Mouse (Mus musculus): ENCODE data around the gene Tmem175.

Gene Tmem175

DNA sequence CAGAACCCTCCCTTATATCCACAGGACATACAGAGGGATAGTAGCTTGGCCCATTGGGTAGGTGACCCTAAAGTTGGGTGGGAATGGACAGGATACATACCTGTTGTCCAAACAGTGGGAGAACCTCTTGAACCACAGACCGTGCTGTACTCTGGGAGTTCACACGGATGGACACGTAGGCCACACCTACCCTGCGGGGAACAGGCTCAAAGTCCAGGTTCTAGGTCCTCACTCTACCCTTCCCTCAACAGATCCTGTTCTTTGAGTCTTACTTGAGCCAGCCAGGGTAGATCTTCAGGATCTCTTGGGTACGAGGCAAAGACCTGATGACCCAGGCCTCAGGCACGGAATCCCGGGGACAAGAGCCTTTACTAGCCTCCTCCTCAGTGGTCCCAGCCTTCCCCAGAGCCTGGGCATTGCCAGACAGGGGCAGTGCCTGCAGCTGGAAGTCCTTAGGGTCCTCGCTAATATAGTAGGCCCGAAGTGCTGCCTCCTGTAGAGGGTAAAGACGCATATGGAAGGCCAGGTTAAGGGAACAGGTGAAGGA lies 24.9 kb downstream of the Tmem175 start:
- in situ Hi-C loops (cut with MseI, MboI), result no loop called here

DNA sequence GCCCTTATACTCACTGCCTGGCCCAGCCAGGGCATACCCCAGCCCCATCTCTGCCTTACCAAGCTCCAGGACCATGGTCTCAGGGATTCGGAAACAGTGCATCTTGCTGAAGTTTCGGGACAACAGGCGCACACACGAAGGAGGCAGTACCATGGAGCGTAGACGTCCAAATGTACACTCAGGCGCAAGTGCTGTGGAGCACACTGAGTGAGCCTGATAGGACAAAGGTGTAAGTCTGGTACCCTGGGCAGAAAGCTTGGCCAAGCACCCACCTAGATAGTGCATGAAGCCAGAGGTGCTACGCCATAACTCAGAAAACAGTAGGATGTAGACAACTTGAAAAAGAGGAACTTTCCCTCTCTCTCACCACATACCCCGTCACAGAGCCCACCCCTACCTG lies 25.8 kb downstream of the Tmem175 start:
- in situ Hi-C loops (cut with MseI, MboI), result no loop called here

DNA sequence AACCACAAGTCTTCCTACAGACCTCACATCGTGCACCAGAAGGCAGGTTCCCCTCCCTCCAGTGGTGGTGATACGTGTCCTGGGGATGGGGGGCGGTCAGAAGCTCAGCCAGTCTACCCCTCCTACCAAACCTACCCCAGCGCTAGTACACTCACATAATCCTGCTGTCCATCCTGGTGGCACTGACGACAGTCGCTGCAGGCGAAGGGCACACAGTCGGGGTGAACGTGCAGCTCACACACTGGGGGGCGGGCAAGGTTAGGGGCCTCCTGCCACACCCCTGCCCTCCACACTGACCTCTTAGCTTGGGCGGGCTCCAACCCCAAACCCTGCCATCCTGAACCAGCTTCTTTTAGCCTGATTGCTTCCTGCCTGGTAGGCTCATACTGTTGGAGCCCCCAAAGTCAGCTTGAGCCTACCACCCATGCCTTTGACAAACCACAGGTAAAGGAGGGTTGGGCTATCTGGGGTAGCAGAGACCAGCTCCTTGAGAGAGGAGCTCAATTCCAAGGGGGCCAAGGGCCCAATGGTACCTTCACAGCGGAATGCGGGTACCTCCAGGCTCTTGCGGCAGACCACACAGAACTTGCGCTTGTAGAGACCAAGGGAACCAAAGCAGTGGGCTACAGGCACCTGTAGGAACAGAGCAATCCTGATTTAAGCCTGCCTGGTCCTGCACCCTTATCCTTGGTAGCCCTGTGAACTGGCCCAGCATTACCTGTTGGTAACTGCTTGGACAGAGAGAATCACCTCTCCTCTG lies 26.5 kb downstream of the Tmem175 start:
- in situ Hi-C loops (cut with MseI, MboI), result no loop called here

DNA sequence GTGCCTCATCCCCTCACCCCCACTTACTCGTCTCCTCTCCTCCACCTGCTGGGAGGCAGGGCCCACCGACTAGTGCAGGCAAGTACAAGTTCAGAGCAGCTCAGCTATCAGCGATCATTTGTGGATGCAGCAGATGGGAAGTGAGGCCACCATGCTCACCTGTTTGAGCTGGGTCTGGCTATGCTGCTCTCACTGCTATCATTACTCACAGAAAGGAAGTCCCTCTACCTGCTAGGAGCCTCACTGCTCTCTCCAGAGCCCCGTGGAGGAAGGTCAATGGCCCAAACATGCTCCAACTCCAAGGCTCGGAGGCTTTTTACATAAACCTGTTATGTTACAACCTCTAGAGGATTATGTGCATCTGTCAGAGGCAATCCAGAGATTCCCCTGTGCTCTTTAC lies 27.8 kb downstream of the Tmem175 start:
- in situ Hi-C loops (cut with MseI, MboI), result no loop called here

DNA sequence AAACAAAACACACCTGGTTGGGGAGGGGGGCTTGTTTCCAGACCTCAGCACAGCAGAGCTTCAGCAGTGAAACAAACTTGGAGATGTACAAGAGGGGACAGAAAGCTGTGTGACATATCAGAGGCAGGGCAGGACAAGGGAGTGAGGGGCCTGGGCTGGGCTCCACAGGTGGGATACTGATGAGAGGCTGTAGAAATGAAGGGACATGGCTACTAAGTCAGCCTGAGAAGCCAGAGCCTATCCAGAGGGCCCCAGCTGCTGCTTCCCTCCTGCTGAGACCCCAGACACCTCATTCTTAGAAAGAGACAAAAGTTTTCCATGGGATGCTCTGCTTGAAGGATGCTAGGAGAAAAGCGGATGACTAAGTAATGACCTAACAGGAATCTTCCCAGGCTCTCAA lies 29.0 kb downstream of the Tmem175 start:
- in situ Hi-C loops (cut with MseI, MboI), result no loop called here

DNA sequence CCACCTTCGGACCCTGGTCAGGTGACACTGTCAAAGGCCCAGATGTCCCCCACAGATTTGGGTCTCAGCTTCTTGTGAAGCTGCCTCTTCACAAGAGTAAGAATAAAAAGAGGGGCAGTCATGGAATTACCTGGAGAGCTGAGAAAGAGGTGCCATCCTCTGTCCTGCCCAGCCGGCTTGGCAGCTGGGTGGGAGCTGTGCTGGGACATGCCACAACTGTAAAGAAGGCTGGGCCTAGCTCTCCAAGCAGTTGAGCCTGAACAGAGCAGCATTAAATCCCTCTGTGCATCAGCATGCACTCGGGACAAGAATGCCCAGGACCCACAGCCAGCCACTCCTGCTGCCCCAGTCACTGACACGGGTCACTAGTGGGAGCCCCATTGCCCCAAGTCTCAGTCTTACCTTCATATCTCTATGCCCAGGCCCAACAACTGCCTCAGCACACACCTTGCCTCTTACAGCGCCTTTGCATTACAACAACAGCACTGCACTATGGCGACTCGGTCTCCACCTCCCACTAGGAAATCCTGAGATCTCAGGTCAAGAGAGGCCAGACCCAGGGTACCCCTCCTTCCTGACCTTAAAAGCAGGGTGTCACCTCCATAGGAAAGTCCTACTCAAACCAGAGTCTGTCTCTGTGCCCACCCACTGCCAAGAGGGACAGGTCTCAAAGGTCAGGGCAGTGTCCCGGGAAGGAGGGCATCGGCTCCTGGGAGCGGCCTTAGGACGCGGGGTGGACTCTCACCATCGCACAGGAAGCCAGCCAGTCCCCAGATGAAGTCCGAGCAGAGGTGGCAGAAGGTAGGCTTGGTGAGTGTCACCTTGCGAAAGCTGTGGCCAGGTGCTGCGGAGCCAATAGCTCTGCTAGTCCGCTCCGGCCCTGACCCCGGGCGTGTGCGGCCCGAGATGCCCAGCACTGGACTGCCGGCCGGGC lies 30.4 kb downstream of the Tmem175 start, which contains the start of gene Idua:
Idua (plus strand) TSS at position 634 of the 934 bp plus-strand sequence.
- in situ Hi-C loops (cut with MseI, MboI), result no loop called here

DNA sequence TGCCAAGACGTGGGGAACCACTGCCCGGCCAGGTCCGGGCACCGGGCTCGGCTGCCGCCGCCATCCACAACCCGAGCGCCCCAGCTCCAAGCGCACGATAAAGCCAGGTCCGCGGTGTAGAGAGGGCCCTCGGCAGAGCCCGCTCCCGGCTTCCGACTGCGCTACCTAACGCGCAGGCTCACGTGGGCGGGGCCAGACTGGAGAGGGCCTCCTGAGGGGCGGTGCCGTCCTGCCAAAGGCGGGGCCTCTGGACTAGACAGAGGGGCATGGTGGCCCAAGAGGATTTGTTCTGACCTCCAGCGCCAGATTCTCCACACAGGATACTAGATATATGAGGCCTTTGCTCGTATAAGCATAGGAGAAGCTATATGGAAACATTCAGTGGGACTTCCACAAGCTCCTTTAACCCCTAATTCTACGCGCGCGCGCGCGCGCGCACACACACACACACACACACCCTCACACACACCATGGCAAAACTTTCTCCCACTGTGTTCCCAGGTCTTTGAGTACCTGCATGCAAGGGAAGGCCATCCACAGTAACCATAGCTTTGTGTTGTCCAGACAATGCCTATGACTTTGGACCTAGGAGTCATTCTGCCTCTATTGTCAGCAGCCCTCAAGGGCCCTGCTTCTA lies 31.2 kb downstream of the Tmem175 start:
- in situ Hi-C loops (cut with MseI, MboI), result no loop called here

DNA sequence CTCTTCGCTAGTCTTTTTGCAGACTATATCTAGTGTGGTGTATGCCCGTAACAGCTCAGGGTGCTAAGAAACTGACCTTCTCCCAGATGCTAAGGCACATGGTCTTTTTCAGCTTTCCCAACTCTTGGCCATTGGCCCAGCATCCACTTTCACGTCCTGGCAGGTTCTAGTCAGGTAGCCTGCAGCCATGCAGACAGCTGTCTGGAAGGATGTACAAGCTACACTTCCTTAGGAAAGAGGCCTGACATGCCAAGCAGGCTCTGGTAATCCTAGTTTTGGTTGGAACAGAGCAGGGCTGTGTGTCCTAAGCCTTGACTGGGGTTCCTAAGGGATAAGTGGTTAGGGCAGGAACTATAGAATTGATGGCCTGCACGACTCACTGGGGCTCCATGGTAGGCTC lies 33.2 kb downstream of the Tmem175 start:
- in situ Hi-C loops (cut with MseI, MboI), result no loop called here

DNA sequence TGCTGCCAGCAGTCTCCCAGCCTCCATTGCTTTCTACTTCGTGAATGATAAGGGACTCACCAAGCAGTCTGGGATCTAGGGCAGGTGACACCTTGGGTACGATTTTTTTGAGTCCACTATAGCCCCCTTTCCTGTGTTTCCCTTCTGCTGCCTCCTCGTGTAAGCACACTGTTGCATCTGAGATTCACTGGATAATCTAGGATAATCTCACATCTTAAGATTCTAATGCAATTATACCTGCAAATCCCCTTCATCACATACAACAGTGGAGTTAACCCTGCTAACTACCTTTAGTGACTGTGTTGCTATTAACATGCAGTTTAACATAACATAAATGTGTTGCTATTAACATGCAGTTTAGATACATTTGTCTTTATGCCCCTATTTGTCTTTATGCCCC lies 35.5 kb downstream of the Tmem175 start:
- in situ Hi-C loops (cut with MseI, MboI), result no loop called here

DNA sequence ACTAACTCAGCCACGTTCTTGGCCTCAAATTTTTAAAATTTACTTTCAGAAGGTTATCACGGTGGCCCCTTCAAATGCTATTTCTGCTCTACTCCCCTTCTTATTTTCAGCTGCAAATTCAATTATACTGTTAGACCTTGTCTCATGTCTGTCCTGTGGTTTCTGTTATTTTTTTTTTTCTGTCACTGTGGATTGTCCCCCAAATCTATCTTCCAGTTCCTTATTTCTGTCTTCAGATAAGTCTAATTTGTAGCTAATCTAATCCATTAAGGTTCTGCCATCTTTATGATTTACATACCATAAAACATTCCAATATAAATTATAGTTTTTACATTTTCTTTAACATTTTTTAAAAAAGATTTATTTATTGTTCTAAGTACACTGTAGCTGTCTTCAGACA lies 37.8 kb downstream of the Tmem175 start:
- in situ Hi-C loops (cut with MseI, MboI), result no loop called here

DNA sequence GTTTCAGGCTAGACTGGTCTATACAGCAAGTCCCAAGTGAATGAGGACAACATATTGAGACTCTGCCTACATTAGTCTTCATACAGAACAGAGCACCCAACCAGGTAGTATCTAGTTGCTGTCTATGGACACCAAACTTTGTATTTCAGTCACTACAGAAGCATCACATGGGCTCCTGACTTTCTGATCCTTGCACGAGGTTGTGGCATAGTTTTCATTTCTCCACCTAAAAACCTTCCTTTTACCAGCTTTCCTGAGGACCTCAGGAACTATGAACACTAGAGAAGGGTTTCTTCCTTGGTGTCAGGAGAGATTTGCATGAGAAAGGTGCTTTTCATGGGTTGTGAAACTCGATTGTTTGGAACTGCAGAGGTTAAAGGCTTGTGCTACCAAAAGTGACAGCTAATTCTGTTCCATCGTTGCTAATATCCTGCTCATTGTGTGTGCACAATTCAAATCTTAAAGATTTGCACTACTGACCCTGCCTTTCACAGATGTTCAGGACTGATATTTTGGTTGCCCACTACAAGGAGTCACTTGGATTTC lies 38.9 kb downstream of the Tmem175 start:
- in situ Hi-C loops (cut with MseI, MboI), result no loop called here

DNA sequence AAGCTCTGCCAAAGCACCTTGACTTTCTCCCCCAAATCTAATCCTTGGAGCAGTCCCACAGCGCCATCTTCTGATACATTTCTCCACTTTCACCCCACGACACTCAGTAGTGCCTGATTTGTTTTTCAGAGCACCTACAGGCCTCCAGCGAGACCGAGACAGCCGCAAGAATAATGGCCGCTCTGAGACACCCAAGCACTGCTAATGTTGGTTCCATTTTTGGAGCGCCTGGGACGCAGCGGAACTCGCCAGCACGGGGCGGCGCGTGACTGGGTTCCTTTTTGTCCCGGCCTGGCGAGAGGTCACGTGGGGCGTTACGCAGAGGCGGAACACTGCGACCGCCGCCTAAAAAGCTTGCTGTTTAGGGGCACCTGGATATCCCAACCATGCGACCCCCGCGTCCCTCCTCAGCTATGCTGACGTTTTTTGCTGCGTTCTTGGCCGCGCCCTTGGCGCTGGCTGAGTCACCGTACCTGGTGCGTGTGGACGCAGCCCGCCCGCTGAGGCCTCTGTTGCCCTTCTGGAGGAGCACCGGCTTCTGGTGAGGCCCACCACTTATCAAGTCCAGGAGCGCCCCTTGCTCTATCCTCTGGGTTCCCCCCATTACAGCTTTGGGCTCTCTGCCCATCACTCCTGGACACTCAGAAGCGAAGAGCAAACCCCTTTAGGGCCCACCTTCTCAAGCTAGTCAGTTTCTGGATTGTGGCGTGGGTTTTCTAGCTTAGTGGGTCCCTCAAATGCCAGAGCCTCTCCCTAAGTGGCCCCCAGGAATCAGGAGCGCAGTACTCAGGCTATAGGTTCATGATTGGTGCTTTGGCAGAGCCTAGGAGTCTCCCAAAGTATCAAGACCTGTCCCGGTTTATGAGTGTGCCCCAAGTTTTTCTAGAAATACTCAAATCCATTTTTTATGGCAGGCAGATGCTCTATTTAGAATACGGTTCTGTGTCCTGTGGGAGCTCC lies 39.7 kb downstream of the Tmem175 start, which contains the start of gene Dgkq:
Dgkq (minus strand) TSS at position 696 of the 960 bp plus-strand sequence.
- in situ Hi-C loops (cut with MseI, MboI), result no loop called here

DNA sequence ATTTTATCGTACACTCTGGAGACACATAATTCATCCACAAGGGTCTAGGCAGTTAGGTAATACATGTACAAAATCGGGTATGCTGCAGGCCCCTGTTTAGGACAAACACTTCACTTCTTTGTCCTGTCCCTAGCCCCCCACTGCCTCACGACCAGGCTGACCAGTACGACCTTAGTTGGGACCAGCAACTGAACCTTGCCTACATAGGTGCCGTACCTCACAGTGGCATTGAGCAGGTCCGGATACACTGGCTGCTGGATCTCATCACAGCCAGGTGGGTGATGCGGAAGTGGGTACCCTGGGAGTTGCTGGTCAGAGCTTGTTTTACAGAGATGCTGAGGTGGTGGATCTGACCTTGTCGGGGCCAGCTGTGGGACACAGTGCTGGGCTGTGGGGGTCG lies 40.4 kb downstream of the Tmem175 start:
- in situ Hi-C loops (cut with MseI, MboI), result no loop called here

DNA sequence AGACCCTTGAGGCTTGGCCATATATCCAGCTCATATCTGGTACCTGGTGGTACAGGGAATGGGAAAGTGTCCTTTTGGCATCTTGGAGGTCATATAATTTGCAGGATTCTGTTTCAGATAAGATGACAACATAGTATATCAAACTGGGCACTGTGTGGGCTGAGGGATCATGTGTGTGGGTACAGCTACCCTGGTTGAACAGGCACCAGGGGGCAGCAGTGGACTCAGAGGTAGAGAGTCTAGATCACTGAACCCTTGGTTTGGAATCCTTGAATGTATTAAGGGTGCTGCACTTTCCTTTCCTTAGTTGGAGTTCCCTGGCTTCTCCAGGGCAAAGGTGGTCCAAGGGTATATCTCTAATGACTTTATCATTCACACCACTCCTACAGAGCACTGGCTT lies 41.2 kb downstream of the Tmem175 start:
- in situ Hi-C loops (cut with MseI, MboI), result no loop called here

DNA sequence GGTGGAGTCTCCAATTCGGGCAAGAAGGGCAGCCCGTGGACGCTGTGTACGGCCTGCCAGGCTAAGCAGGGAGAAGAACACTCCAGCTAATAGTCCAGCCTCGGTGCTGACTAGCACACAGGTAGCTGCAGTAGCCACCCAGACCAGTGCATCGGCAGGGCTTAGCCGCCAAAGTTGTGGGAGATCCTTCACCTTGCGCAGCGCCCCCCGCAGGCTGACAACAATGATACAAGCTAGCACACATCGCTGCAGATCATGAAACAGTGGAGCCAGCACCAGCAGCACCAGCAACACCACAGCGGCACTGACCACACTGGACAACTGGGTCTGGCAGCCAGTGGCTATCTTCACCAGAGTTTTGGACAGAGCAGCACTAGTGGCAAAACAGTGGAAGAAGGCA lies 42.2 kb downstream of the Tmem175 start:
- in situ Hi-C loops (cut with MseI, MboI), result no loop called here

DNA sequence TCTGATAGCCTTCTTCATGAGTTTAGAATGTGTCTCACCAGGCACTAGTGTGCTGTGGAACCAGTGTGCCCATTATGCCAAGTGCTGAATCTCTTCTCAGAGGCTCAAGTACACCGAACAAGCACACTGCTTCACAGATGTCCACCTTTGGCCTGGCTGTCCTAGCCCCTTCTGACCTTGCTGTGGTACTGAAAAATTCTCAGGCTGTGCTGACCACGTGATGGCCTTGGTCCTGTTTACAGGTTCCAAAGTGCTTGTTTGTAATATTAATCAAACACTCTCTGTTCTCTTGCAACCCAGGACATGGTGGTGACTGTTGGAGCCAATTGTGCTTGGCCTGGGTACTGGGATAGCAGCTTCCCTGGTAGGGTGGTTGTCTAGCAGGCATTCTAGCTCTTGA lies 45.1 kb downstream of the Tmem175 start:
- in situ Hi-C loops (cut with MseI, MboI), result no loop called here

DNA sequence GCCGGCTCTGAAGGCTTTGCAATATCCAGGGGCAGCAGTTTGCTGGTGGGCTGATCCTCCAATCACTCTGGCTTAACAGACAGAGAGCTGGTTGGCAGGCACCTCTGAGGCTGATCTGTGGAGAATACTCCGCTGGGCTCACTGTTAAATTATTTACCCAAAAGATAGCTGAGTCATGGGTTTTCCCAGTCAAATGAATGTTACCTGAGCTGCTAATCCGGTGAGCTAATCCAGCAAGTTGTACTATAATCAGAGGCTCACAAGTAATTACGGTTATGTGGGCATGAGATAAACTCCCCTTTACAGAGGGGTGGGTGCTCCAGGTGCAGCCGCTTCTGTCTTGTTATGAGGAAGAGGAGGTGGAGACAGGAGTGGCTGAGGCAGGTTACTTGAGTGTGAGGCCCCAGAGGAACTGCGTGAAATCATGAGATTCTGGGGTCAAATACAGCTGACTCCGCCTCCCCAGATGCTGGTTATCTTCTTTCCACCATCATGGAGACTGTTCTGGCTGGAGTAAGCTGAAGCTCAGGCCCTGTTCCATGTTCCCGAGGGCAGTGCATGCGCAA lies 45.8 kb downstream of the Tmem175 start, which contains the start of gene Slc26a1:
Slc26a1 (minus strand) TSS at position 319 of the 566 bp plus-strand sequence.
- in situ Hi-C loops (cut with MseI, MboI), result no loop called here

DNA sequence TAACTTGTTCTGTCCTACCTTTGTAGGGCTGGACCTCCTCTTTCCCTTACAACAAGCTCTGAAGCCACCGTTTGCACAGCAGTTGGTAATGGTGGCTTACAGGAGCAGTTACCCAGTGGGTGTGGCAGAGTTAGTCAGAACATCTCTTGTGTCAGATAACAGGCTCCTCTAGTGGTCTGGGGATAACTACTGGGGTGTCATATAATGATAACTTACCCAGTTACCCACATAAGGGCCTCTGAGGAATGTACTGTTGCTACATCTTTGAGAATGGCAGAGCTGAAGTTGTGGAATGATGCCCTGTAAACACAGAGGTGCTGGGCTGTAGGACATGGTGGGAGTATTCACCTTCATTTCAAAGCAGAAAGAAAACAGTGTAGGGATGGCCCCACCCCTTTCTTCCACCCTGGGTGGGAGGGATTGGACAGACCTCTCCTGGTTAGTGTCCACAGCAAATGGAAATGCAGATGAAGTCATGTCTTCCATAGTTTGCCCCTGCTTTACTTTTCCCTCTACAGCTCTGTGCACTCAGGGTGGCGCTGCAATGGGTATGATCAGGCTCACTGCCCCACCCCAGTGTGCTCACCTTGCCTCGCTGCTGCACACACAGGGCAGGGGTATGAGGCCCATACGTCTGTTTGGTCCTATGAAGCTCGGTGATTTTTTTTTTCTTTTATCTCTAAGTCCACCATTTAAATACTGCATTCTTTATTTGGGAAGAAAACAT lies 47.4 kb downstream of the Tmem175 start:
- in situ Hi-C loops (cut with MseI, MboI), result no loop called here

DNA sequence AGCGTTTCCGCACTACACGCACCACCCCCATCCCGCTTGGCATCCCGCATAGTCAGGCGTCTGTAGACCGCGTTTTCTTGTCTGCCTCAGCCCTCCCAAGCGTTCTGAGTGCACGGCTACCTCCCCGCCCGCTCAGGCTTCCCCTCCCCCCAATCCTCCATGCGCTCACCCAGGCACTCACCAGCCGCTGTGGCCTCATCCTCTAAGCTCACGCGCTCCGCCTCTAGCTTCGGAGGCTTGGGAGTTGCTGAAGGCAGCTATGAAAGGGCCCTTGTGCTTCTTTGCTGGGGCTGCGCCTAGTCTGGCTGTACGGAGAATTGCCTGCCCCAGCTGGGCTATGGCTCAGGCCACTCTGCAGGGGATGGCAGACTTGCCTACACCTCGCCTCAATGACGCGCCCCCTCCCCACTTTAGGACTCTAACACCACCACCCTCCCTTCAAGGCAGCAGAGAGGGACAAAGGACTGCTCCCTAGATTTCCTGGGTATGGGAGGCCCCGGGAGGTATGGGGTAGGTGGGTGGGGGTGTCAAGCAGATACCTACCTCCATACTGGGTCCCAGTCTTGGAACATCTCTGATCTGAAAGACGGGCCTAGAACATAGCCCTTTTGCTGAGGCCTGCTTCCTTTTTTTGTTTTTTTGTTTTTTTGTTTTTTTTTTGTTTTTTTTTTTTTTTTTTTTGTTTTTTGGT lies 48.2 kb downstream of the Tmem175 start:
- in situ Hi-C loops (cut with MseI, MboI), result no loop called here
